Mouse (Mus musculus): Measurements from ENCODE around the gene Gm42878.
A peak's percentile ranks its signal among the peaks of the same experiment; 100 is the strongest.

- TF ChIP-seq CTCF (IDR thresholded peaks at IDR 0.05; ENCODE audit: low read depth) = peak; percentile 81
- no peak for TF ChIP-seq EP300 (IDR thresholded peaks at IDR 0.05; ENCODE audit: low read depth)
Observed at GRCm38 (mm10) chr5:121534521-121534920, 10.8 kb downstream of the Gm42878 start.

All from liver, embryonic 14.5 days (tissue).